Mouse (Mus musculus): ENCODE measurements at regions not wholly inside any gene's neighbourhood (a gene's known extent, or its start where the extent isn't known, plus 50 kb on each side); places are given as distances from the start of the nearest gene placed in this dataset.
A peak's percentile ranks its signal among the peaks of the same experiment; 100 is the strongest.

DNA sequence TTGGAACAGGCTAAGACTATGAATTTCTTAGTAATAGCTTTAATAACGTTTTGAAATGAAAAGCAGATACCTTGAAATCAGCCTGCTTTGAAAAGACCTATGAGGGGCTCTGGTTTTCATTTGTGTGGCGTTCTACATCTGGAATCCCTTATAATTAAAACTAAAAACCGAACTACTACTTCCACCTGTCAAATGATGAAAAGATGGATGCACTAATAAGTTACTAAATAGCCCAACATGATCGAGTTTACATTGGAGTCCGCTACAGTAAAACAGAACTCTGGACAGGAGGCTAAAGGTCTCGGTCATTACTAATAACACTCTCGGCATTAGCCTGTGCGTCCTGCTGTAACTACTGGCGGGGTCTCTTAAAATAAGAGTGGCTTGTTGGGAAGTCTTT lies 154.3 kb upstream of the Cdkn3 start:
- 83% methylated on average over 9 of the region's 9 CpGs for WGBS

DNA sequence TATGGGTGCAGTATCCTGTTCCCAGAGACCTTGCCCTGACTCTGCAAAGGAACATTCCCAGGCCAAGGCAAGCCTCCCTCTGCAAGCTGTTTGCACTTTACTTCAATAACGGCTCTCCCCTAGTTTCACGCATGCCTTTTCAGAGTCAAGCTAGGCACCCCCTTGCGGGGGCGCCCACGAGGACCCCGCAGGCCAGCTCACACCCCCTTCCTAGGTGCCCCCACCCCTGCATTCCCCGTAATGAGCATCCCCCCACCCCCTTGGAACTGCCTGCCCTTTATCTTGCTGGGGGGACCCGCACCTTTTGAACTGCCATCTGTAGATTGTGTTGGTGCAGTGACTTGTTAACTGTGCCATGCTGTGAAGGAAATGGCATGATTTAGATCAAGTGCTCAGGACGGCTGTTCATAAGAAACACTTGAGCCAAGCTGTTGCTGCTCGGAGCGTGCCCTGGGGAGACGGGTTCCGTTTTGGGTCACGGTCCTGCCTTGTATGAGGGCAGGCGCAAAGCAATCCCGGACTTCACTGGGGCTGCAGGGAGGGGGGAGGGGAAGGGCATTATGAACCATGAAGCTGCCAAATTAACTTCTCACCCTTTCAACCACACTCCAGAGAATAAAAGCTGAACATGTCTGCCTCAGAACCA lies 155.3 kb upstream of the Cdkn3 start:
- ATAC-seq (ENCODE audit: insufficient number of reproducible peaks, insufficient read depth, low FRiP score, low read depth), result no peak
- WGBS, result 10% methylated on average over 16 of the region's 16 CpGs
- H3K4me1 ChIP-seq (ENCODE audit: control insufficient read depth in 2 of 2, insufficient read depth in 2 of 2, low read length in 2 of 2), result 0 out of 4 replicates have a peak, but pooled peaks cover 0 to 3% of the 10 kb centered on the region in 2 experiments
- H3K36me3 ChIP-seq (ENCODE audit: control insufficient read depth, insufficient read depth, low read length), result no peaks in the 10 kb centered on the region
- H3K9me3 ChIP-seq (ENCODE audit: control insufficient read depth, low read length), result no peaks in the 10 kb centered on the region; the same call in 1 of the 2 replicates
- H3K9ac ChIP-seq (ENCODE audit: low read length), result 0 out of 2 replicates have a peak overlapping the region, but pooled peaks have one; percentile 11
- peak overlapping the region in 1 of 2 experiments; percentile 7; a peak in 1 of 4 replicates for H3K4me3 ChIP-seq (ENCODE audit: control insufficient read depth in 1 of 2, insufficient read depth in 1 of 2, low read depth in 1 of 2, low read length in 2 of 2)
- H3K4me2 ChIP-seq (ENCODE audit: low read length), result peak overlapping the region; percentile 51
- H3K27ac ChIP-seq (replicated peaks in 1 of 2; ENCODE audit: control insufficient read depth in 1 of 2, insufficient read depth in 1 of 2, low read depth in 2 of 2, low read length in 2 of 2), result no peak overlapping the region
- no peaks in the 10 kb centered on the region for H3K27me3 ChIP-seq (ENCODE audit: control insufficient read depth, insufficient read depth, low read length)

More for the DNA sequence above, 154.3 kb upstream of the Cdkn3 start:
- H3K9me3 ChIP-seq (ENCODE audit: control insufficient read depth, low read length), result no peaks in the 10 kb centered on the region; the same call in 1 of the 2 replicates
- H3K9ac ChIP-seq (ENCODE audit: low read length), result no peak overlapping the region
- H3K4me2 ChIP-seq (ENCODE audit: low read length), result no peak overlapping the region
- no peak overlapping the region for H3K27ac ChIP-seq (replicated peaks in 1 of 2; ENCODE audit: control insufficient read depth in 1 of 2, insufficient read depth in 1 of 2, low read depth in 2 of 2, low read length in 2 of 2)
- H3K4me3 ChIP-seq (ENCODE audit: control insufficient read depth in 1 of 2, insufficient read depth in 1 of 2, low read depth in 1 of 2, low read length in 2 of 2), result no peak overlapping the region
- no peaks in the 10 kb centered on the region for H3K27me3 ChIP-seq (ENCODE audit: control insufficient read depth, insufficient read depth, low read length)
- ATAC-seq (ENCODE audit: insufficient number of reproducible peaks, insufficient read depth, low FRiP score, low read depth), result no peak
- peaks cover 3 to 4% of the 10 kb centered on the region in 2 experiments; a peak in 1 of 4 replicates for H3K4me1 ChIP-seq (ENCODE audit: control insufficient read depth in 2 of 2, insufficient read depth in 2 of 2, low read length in 2 of 2)
- no peaks in the 10 kb centered on the region for H3K36me3 ChIP-seq (ENCODE audit: control insufficient read depth, insufficient read depth, low read length)

DNA sequence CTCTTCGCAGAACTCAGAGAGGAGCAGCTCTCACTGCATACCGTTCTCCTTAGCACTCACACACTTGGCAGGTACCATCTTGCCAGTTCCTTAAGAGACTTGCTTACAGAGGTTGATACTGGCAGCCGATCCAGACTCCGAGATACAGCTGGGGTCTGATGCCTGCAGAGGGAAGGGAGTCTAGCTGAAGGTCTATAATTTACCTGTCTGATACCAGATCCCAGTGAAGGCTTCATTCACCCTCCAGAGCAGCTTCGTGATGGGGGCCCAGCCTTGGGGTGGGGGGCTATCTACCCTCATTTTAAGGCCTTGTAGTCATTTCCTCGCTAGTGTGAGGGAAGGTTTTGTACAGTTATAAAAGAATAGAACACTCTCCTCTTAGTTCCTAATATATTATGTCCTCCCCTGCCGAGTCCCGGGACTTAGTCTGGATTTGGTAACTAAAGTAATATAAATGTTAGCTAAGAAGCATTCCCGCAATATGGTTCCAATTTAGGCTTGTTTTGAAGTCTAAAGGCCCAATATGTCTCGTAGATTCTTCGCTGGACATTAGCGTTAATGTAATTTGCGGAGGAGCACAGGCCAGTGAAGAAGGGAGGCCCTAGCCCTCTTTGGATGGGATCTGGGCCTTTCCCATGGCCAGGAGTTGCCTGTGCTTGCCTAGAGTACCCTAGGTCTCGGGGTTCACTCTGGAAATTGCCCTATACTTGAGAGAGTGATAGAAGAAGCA lies 156.0 kb upstream of the Cdkn3 start:
- ATAC-seq (ENCODE audit: insufficient number of reproducible peaks, insufficient read depth, low FRiP score, low read depth), result no peak

DNA sequence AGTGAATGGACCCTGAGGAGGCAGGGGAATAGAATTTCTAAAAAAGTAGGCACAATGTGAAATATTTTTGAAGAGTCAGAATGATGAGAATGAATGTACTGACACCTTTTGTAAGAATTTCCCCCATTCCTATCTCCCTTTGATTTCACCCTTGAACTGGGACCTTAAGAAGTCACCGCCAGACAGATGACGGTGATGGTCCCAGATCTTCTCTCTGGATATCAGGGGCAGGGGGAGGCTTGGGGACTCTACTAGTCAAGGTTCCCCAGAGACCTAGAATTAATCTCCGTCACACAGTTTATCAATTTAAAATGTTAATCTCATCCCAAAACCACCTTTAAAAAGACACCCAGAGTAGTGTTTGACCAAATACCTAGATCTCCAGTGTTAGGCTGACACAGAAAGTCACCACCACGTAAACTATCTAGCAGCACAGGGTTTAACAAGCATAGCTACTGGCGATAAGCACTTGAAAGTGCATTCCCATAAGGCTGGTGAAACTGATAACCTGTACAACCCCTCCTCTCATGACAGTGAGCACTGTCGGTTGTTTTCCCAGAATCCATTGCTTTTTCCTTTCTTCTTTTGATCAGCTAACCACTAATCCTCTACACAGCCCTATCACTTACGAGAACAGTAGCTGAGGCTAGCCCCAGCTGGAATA lies 163.5 kb upstream of the Cdkn3 start:
- Histone ChIP-seq H3K27ac (replicated peaks in 1 of 2; ENCODE audit: control insufficient read depth in 1 of 2, insufficient read depth in 1 of 2, low read depth in 2 of 2, low read length in 2 of 2) (no peak overlapping the region), H3K4me3 (ENCODE audit: control insufficient read depth in 1 of 2, insufficient read depth in 1 of 2, low read depth in 1 of 2, low read length in 2 of 2) (no peak overlapping the region), H3K4me2 (ENCODE audit: low read length) (no peak overlapping the region), H3K4me1 (ENCODE audit: control insufficient read depth in 2 of 2, insufficient read depth in 2 of 2, low read length in 2 of 2) (no peaks in the 10 kb centered on the region), H3K27me3 (ENCODE audit: control insufficient read depth, insufficient read depth, low read length) (no peaks in the 10 kb centered on the region), H3K9me3 (ENCODE audit: control insufficient read depth, low read length) (no peaks in the 10 kb centered on the region), H3K36me3 (ENCODE audit: control insufficient read depth, insufficient read depth, low read length) (no peaks in the 10 kb centered on the region), H3K9ac (ENCODE audit: low read length) (no peak overlapping the region)
- WGBS, result 55% methylated on average over 7 of the region's 7 CpGs
- no peak for ATAC-seq (ENCODE audit: insufficient number of reproducible peaks, insufficient read depth, low FRiP score, low read depth)

More for the DNA sequence above, 156.0 kb upstream of the Cdkn3 start:
- Histone ChIP-seq H3K9ac (ENCODE audit: low read length) (no peak overlapping the region), H3K4me2 (ENCODE audit: low read length) (no peak overlapping the region), H3K4me3 (ENCODE audit: control insufficient read depth in 1 of 2, insufficient read depth in 1 of 2, low read depth in 1 of 2, low read length in 2 of 2) (no peak overlapping the region), H3K4me1 (ENCODE audit: control insufficient read depth in 2 of 2, insufficient read depth in 2 of 2, low read length in 2 of 2) (0 out of 4 replicates have a peak, but pooled peaks cover 0 to 3% of the 10 kb centered on the region in 2 experiments), H3K27me3 (ENCODE audit: control insufficient read depth, insufficient read depth, low read length) (no peaks in the 10 kb centered on the region), H3K27ac (replicated peaks in 1 of 2; ENCODE audit: control insufficient read depth in 1 of 2, insufficient read depth in 1 of 2, low read depth in 2 of 2, low read length in 2 of 2) (no peak overlapping the region), H3K9me3 (ENCODE audit: control insufficient read depth, low read length) (no peaks in the 10 kb centered on the region; the same call in 1 of the 2 replicates), H3K36me3 (ENCODE audit: control insufficient read depth, insufficient read depth, low read length) (no peaks in the 10 kb centered on the region)
- WGBS, result 86% methylated on average over 14 of the region's 14 CpGs

DNA sequence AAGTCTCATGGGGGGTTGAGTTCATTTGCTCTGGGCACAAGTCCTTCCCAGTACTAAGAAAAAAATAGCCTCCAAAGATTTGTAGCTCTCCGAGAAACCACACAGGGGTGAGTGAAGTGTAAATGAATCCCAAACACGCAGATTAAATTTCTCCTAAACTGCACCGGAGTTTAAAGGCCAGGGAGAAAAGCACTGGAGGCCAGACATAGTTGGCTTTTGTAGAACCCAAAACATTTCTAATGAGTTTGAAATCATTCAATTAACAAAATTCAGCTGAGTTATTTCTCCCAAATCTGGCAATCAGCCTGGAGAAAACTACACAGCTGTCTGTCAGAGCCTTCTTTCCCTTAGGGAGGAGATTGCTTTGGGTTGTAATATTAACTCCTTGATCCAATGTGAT lies 166.2 kb upstream of the Cdkn3 start:
- Histone ChIP-seq H3K27ac (replicated peaks in 1 of 2; ENCODE audit: control insufficient read depth in 1 of 2, insufficient read depth in 1 of 2, low read depth in 2 of 2, low read length in 2 of 2) (no peak overlapping the region), H3K36me3 (ENCODE audit: control insufficient read depth, insufficient read depth, low read length) (no peaks in the 10 kb centered on the region), H3K27me3 (ENCODE audit: control insufficient read depth, insufficient read depth, low read length) (no peaks in the 10 kb centered on the region), H3K4me1 (ENCODE audit: control insufficient read depth in 2 of 2, insufficient read depth in 2 of 2, low read length in 2 of 2) (no peaks in the 10 kb centered on the region), H3K9ac (ENCODE audit: low read length) (no peak overlapping the region), H3K9me3 (ENCODE audit: control insufficient read depth, low read length) (no peaks in the 10 kb centered on the region), H3K4me3 (ENCODE audit: control insufficient read depth in 1 of 2, insufficient read depth in 1 of 2, low read depth in 1 of 2, low read length in 2 of 2) (no peak overlapping the region), H3K4me2 (ENCODE audit: low read length) (no peak overlapping the region)
- ATAC-seq (ENCODE audit: insufficient number of reproducible peaks, insufficient read depth, low FRiP score, low read depth), result no peak
- WGBS, result 69% methylated on average over 3 of the region's 3 CpGs

DNA sequence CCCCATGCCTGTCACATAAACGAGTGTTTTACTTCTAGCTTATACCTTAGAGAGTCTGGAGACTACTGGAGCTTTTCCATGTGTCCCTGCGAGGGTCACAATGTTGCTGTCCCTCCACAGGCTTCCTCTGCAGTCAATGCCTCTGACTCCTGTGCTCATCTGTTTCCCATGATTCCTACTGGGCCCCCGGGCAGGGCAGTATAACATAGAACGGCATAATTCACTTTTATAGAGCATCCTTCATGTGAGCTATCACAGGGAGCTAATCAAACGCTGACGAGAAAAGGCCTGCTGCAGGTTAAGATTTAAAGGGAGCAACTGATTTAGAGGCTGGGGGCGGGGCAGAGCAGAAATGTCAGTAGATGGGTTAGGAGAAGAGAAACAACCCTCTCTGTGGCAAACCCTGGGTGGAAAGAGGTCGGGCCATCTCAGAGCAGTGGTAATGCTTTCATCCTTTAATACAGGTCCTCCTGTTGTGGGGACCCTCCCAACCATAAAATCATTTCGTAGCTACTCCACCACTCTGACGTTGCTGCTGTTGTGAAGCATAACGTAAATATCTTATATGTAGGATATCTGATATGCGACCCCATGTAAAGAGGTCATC lies 168.5 kb upstream of the Cdkn3 start:
- H3K4me2 ChIP-seq (ENCODE audit: low read length), result no peak overlapping the region
- no peaks in the 10 kb centered on the region for H3K27me3 ChIP-seq (ENCODE audit: control insufficient read depth, insufficient read depth, low read length)
- no peaks in the 10 kb centered on the region for H3K9me3 ChIP-seq (ENCODE audit: control insufficient read depth, low read length)
- no peak overlapping the region for H3K9ac ChIP-seq (ENCODE audit: low read length)
- no peak overlapping the region for H3K27ac ChIP-seq (replicated peaks in 1 of 2; ENCODE audit: control insufficient read depth in 1 of 2, insufficient read depth in 1 of 2, low read depth in 2 of 2, low read length in 2 of 2)
- WGBS, result 81% methylated on average over 12 of the region's 12 CpGs
- no peaks in the 10 kb centered on the region for H3K36me3 ChIP-seq (ENCODE audit: control insufficient read depth, insufficient read depth, low read length)
- H3K4me1 ChIP-seq (ENCODE audit: control insufficient read depth in 2 of 2, insufficient read depth in 2 of 2, low read length in 2 of 2), result no peaks in the 10 kb centered on the region
- no peak for ATAC-seq (ENCODE audit: insufficient number of reproducible peaks, insufficient read depth, low FRiP score, low read depth)
- no peak overlapping the region for H3K4me3 ChIP-seq (ENCODE audit: control insufficient read depth in 1 of 2, insufficient read depth in 1 of 2, low read depth in 1 of 2, low read length in 2 of 2)

DNA sequence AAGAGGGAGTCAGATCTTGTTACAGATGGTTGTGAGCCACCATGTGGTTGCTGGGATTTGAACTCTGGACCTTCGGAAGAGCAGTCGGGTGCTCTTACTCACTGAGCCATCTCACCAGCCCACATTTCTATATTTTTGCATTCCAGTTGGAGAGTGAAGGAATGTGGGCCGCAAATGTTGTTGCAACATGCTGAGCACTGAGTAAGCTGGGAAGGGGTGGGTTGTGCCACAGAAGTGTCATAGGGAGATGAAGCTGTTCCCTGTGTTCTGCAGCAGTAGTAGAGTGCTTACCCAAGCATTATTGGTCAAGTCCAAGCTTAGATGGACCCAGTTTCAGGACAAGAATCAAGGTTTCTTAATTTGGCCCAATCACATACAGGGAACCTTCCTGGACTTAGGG lies 169.1 kb upstream of the Cdkn3 start:
- no peaks in the 10 kb centered on the region for H3K9me3 ChIP-seq (ENCODE audit: control insufficient read depth, low read length)
- ATAC-seq (ENCODE audit: insufficient number of reproducible peaks, insufficient read depth, low FRiP score, low read depth), result no peak
- H3K4me3 ChIP-seq (ENCODE audit: control insufficient read depth in 1 of 2, insufficient read depth in 1 of 2, low read depth in 1 of 2, low read length in 2 of 2), result no peak overlapping the region
- no peaks in the 10 kb centered on the region for H3K27me3 ChIP-seq (ENCODE audit: control insufficient read depth, insufficient read depth, low read length)
- no peak overlapping the region for H3K9ac ChIP-seq (ENCODE audit: low read length)
- H3K27ac ChIP-seq (replicated peaks in 1 of 2; ENCODE audit: control insufficient read depth in 1 of 2, insufficient read depth in 1 of 2, low read depth in 2 of 2, low read length in 2 of 2), result no peak overlapping the region
- no peak overlapping the region for H3K4me2 ChIP-seq (ENCODE audit: low read length)
- no peaks in the 10 kb centered on the region for H3K36me3 ChIP-seq (ENCODE audit: control insufficient read depth, insufficient read depth, low read length)
- 91% methylated on average over 3 of the region's 3 CpGs for WGBS
- no peaks in the 10 kb centered on the region for H3K4me1 ChIP-seq (ENCODE audit: control insufficient read depth in 2 of 2, insufficient read depth in 2 of 2, low read length in 2 of 2)
